Mouse (Mus musculus) spleen, postnatal 4 days (tissue): Measurements from ENCODE around the gene Irf8.

ENCODE experiments used
- DNase-seq, 2 experiments: peaks; one replicate each; pipeline ENCODE4 v3.0.0; 2022; ENCODE audit warnings: low spot score in 2 of 2

Irf8 gene

DNA sequence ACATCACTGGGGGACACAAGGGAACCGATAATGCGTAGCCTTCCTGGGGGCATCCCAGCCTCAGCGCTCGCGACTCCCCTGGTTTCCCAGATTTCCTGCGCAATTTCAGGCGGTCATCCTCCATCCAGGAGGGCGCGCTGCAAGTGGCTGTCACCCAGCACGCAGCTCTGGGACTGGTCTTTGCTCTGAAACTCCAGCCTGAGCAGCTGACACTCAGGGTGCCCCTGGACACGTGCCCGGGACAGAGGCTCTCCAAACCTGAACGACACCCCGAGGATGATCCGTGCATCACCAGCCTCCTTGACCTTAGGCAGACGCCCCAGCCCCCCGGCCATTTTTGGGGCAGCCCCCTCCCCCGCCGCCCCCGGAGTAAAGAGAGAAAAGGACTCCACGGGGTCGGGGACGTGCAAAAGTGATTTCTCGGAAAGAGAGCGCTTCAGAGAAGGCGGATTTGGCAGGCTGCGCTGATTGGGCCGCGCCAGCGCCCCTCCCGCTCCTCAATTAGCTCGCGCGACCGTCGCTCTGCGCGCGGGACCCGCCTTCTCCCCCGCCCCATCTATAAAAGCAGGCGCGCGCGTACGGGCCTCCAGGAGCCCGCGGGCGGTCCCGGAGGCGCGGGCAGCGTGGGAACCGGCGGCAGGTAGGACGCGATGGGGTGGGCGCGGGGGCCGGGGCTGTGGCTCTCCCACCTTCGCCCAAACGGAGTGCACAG, at the start of gene Irf8:
Irf8 (plus strand) TSS at position 589 of the 712 bp plus-strand sequence.
- peak; percentile 81 to 90 for DNase-seq

DNA sequence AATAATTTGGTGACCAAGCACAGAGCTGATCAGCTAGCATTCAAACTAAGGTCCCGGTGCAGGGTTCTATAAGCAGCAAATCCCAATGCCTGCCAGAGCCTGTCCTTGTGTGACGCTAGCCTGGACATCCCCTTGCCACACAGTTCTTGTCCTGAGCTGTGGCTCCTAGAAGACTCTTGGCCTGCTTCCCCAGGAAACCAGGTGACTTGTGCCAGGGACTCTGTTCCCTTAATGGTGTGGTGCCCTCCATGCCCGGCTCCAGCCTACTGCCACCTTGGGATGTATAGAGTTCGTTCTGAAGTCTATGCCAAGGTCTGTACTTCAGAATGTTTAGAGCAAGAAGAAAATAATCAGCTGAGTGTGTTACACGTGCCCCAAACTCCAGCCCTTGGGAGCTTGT, 49.6 kb upstream of the Irf8 start:
- no peak for DNase-seq

DNA sequence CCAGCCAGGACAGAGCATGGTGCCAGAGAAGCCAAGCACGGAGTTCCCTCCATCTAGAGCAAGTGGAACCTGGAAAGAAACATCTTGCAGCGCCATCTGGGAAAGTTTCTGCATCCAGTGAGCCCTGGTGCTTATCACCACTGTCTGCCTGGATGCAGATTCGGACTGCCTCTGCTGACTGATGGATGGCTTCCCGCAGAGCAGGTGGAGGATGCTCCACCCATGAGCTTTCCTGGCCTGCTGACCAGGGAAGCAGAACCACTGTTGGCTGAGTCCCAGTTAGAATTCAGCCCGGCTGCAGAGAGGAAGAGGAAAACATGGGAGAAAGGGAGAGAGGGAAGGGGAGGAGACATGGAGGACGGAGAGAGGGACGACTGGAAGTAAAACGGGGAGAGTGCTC, 48.4 kb upstream of the Irf8 start:
- DNase-seq: no peak

GRCm38 (mm10) chr8:120688511-120688910, 47.6 kb upstream of the Irf8 start:
- DNase-seq: no peak

GRCm38 (mm10) chr8:120692934-120693333, 43.2 kb upstream of the Irf8 start:
- DNase-seq: no peak

DNA sequence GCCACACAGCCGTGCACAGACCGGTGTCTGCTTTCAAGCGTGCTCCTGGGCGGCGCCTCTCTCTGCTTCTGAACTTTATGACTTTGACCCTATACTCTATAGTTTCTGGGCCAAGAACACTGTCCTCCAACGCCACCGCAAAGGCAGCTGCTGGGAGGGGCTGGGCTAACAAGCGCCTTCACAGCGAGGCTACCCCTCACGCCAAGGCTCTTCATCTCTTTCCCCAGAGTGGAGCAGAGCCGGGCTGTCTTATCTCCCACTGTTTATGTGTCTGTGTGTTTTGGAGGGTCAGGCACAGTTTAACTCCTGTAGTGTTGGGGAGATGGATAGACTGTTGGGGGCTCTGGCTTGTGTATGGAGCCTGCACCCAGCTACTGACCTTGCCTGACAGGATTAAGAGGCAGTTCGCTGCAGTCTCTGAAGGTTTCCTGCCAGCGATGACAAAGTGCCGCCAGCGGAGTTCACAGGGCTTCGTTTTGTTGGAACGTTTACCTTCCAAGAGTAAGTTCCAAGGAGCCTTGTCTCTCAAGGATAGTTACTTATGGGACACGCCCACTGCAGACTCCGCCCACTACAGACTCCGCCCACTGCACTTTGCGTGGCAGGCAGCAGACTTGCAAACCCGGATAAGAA, 42.2 kb upstream of the Irf8 start:
- DNase-seq: peak in 1 of 2 experiments; percentile 54

DNA sequence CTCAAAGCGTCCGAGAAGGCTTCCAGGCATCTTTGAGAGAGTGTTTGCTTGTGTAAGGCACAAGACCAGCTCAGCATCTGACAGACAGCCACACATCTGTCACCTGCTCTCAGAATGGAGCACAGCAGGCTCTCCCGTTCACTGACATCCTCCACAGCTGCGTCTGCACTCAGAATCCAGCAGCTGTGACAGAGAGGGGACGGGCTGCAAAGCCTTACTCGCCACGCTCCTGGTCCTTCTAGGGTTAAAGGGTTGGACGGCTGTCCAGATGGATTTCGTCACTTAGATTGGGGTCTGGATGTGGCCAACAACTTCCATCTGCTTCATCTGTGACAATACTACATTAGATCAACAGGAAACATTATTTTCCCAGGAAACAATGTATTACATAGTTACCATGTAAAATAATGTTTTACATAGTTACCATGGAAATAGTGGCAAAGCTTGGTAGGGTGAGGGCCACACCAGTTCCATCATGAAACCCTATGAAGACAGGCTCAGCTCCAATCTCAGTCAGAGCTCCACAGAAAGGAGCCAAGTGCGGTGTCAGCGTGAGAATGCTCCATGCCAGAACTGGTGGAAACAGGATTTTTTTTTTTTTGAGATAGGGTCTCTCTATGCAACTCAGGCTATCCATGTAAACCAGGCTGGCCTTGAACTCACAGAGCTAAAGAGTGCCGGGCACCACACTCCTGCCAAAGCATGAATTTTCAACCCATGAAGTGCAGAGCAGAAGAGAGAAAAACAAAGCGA, 39.6 kb upstream of the Irf8 start:
- DNase-seq: no peak

- no peak for DNase-seq
These were observed 38.8 kb upstream of the Irf8 start for GRCm38 (mm10) chr8:120697154-120697978.

DNA sequence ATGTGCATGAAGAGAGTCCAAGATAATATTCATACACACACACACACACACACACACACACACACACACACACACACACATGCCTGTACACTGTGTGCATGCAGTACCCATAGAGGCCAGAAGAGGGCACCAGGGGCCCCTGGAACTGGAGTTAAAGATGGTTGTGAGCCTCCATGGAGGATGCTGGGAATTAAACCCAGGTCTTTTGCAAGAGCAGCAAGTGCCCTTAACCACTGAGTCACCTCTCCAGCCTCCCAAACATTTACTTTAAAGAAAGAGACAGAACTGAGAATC, 38.2 kb upstream of the Irf8 start:
- peak in 1 of 2 experiments; percentile 82 for DNase-seq

DNA sequence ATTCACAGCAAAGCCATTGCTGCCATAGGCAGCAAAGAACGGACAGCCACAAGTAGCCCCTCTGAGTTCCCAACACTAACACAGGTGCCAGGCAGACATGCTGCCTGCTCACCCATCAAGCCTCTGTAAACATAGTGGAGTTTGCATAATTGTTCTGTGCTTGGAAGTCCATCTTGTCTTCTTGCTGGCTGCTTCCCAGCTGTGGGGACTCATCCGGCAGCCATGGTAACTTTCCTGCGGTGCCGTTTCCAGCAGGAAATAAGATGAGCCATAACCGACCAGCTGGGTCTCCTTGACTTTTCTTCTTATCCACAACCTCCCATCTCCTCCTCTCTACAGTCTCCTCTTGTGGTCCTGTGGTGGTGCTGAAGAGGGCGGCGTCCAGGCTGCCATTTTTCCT, 37.7 kb upstream of the Irf8 start:
- no peak for DNase-seq

DNA sequence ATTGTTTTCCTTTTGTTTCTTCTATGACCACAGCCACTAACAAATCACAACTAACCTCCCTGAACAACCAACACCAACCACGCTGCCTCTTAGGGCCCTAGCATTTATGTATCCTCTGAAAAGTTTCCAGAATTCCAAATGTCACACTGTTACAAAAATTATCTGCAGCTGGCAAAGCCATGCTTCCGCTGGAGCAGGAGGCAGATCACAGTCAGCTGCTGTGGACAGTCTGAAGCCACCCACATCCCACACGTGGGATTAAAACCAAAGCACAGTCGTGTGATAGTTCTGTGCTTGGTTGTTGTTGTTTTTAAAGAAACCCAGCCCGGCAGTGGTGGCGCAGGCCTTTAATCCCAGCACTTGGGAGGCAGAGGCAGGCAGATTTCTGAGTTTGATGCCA, 37.1 kb upstream of the Irf8 start:
- DNase-seq: no peak

- DNase-seq: no peak
These were observed 36.6 kb upstream of the Irf8 start for GRCm38 (mm10) chr8:120699565-120699964.

DNA sequence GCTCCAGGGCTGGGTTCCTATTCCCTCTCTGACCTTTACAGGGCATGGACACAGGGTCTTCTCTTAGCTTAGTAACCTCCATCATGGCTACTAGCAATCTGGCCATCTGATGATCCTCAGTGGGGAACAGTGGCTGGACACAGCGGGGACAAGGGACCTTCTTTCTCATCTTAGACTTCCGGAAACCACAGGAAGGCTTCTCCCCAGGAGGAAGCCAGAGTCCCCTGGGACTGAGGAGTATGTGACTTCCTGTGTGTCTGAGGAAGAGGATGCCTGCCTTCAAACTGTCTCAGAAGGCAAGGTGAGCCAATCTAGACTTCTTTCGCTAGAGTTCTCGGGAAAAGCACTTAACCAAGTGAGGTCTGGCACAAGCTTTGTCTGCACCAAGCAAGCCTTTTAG, 36.1 kb upstream of the Irf8 start:
- DNase-seq: no peak

DNA sequence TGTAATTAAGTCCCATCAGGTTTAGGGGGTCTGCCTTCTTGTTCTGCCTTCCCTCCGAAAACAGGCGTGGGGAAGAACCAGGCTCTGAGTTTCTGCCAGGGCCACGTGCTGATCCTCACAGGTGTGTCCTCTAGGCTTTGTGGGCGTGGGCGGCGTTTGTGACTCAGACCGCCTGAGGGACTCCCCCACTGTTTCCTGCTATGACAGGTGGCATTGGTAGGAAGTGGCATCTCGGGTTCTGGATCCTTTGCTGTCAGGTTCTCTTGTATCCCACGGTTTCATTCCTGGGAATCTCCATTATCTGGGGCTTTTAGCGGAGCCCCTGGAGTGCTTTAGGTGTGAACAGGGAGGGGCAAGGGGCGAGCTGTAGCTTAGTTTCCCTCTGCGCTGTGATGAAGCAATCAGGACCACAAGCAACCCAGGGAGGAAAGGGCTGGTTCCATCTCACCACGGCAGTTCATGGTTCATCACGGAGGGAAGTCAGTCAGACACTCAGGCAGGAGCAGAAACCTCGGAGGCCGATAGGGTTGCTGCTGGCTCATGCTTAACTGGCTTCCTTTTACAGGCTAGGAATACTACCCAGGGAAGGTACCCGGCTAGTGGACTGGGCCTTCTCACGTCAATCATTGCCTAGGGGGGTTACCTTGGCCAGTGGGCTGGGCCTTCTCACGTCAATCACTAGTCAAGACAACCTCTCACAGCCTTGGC, 34.2 kb upstream of the Irf8 start:
- DNase-seq: peak in 1 of 2 experiments; percentile 55

- no peak for DNase-seq
These were observed 32.0 kb upstream of the Irf8 start for GRCm38 (mm10) chr8:120704203-120704602.

- no peak for DNase-seq
These were observed 31.0 kb upstream of the Irf8 start for GRCm38 (mm10) chr8:120705163-120705562.

- DNase-seq: no peak
These were observed 30.0 kb upstream of the Irf8 start for GRCm38 (mm10) chr8:120706193-120706592.

DNA sequence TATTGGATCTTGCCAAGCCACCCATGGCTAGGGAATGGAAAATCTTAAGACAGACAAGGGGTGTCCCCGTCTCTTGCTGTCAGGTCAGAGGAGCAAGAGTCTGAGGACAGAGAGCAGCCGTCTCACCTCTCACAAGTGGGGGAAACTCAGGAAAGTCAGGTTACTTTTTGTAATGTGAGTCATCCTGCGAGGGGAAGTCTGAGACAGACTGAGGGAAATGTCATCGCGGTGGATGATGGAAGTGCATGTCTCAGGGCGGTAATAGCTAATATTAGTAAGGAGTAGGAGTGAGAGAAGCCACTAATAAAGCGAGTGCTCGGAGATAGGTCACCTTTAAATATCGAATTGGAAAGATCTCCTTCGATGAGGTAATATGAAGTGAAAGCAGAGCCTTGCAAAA, 27.0 kb upstream of the Irf8 start:
- no peak for DNase-seq

- no peak for DNase-seq
These were observed 21.0 kb upstream of the Irf8 start for GRCm38 (mm10) chr8:120715200-120715599.

GRCm38 (mm10) chr8:120715996-120716680, 20.0 kb upstream of the Irf8 start:
- no peak for DNase-seq
